Mouse (Mus musculus) hindbrain, embryonic 12.5 days (tissue): ENCODE data around the gene Gm5294. TPM values are rescaled to one million over a fixed set of nuclear protein-coding genes. Genes with fewer than 3 reads are reported as not detected.
A peak's percentile ranks its signal among the peaks of the same experiment; 100 is the strongest.

Source experiments
- ATAC-seq: fragments of 200-750 bp; cut with Nextera tagmentation; 2 replicates; pipeline ENCODE4 v1.8.0; 2017; ENCODE audit warnings: moderate TSS enrichment; ENCODE audit not compliant: low FRiP score
- H3K27ac ChIP-seq: fragments of 300-500 bp; sonication (generic); 2 replicates; pipeline ENCODE4 v1.5.1; 2016; ENCODE audit warnings: mild to moderate bottlenecking
- H3K27me3 ChIP-seq: fragments of 300-500 bp; sonication (generic); 2 replicates; pipeline ENCODE4 v1.6.1; 2016; ENCODE audit warnings: mild to moderate bottlenecking
- H3K36me3 ChIP-seq: fragments of 300-500 bp; sonication (generic); 2 replicates; pipeline ENCODE4 v1.6.1; 2016; ENCODE audit warnings: mild to moderate bottlenecking
- H3K4me1 ChIP-seq: fragments of 300-500 bp; sonication (generic); 2 replicates; pipeline ENCODE4 v1.6.1; 2016
- H3K4me2 ChIP-seq: fragments of 300-500 bp; sonication (generic); replicated peaks from 2 replicates; pipeline ENCODE4 v1.6.1; 2016; ENCODE audit warnings: mild to moderate bottlenecking
- H3K4me3 ChIP-seq: fragments of 300-500 bp; sonication (generic); 2 replicates; pipeline ENCODE4 v1.5.1; 2016; ENCODE audit warnings: mild to moderate bottlenecking
- H3K9ac ChIP-seq: fragments of 300-500 bp; sonication (generic); 2 replicates; pipeline ENCODE4 v1.6.1; 2016; ENCODE audit warnings: mild to moderate bottlenecking, moderate library complexity
- H3K9me3 ChIP-seq: fragments of 300-500 bp; sonication (generic); replicated peaks from 2 replicates; pipeline ENCODE4 v1.6.1; 2016; ENCODE audit warnings: mild to moderate bottlenecking
- WGBS: fragments of 180-500 bp; shearing (Covaris S2); methylation state at CpG from one replicate; pipeline ENCODE4 v1.1.7; 2016; 5-methylcytosine and 5-hydroxymethylcytosine counted together
- polyA plus RNA-seq: library from polyadenylated mRNA; unstranded; fragments of >200 nt; fragmentation: Nextera tagmentation; extraction: Ambion mirVana; gene quantifications from 2 replicates; pipeline ENCODE4 v1.2.1, GENCODE M21; 2016

The Gm5294 gene
- polyA plus RNA-seq, 1 experiment from 2014 or later: 0.46 TPM

DNA sequence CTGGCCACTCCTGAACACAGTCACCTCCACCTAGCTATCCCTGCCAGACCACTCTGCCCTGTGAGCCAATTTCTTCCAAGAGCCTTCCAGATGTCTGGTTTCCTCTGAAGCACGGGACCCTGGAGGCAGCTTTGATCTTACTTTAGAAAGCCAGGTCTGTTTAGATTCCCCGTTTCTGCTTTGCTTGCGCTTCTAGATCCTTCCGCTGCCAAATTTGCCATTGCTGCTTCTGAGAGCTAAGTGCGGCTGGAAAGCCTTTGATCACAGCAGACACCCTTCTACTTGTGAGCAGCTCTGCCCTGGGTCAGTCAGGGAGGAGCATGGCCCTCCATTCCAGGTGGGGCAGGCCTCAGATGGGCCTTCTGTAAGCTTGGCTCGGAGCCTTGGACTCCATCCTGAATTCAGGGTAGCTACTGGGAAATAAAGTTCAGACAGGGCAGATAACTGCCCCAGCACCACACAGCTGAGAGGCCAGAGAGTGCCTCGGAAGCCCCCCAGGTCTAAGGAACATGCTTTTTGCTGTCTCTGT is 18.2 kb upstream of the Gm5294 start:
- no peak overlapping the region for H3K4me2 ChIP-seq
- H3K9me3 ChIP-seq: no peaks in the 10 kb centered on the region
- H3K27me3 ChIP-seq: no peaks in the 10 kb centered on the region
- H3K4me3 ChIP-seq: no peak overlapping the region
- no peak for ATAC-seq
- peak overlapping the region; percentile 23; the same call in 1 of the 2 replicates for H3K27ac ChIP-seq
- no peaks in the 10 kb centered on the region for H3K4me1 ChIP-seq
- H3K9ac ChIP-seq: no peak overlapping the region
- WGBS: 65% methylated on average over 7 of the region's 7 CpGs
- peaks cover 47% of the 10 kb centered on the region for H3K36me3 ChIP-seq

DNA sequence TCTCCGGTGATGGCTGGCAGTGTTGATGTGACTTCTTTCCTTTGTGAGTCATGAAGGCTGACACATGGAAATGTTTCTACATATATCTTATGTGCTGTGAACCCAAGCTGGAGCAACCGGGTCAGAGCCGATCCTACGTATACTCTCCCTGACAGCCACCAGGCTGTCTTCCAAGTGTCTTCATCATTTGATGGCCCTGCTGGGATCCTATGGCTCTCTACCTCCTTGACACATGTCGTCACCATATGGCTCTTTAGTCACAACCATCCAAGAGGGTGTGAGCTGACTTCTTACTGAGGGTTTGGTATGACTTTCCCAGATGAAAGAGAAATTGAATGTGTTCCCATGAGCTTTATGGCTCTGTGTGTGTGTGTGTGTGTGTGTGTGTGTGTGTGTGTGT is 15.6 kb upstream of the Gm5294 start:
- WGBS: 87% methylated on average over 5 of the region's 5 CpGs
- Histone ChIP-seq H3K4me2 (no peak overlapping the region), H3K9me3 (no peaks in the 10 kb centered on the region), H3K36me3 (peaks cover 60% of the 10 kb centered on the region), H3K4me1 (no peaks in the 10 kb centered on the region), H3K4me3 (no peak overlapping the region), H3K27me3 (no peaks in the 10 kb centered on the region), H3K27ac (no peak overlapping the region), H3K9ac (no peak overlapping the region)
- no peak for ATAC-seq

DNA sequence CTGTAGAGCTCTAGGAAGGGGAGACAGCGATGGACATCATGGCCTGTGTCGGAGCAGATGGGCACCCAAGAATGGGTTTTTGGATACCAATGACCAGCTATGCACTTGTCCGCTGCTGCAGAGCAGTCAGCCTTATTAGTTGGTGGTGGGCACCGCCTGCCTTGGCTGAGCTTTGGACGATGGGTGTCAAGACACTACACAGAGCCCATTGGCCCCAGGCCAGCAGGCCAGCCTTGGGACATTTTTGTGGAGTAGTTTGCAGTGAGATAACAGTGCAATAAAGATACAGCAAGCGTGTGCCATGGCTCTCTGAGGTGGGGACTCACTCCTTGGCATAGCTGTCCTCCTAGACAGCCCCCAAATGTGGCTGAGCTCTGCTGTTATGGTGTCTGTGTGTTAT is 10.1 kb upstream of the Gm5294 start:
- Histone ChIP-seq H3K9ac (no peak overlapping the region), H3K4me3 (no peak overlapping the region), H3K9me3 (no peaks in the 10 kb centered on the region), H3K27ac (no peak overlapping the region), H3K4me1 (no peaks in the 10 kb centered on the region), H3K36me3 (peaks cover 55% of the 10 kb centered on the region), H3K27me3 (no peaks in the 10 kb centered on the region), H3K4me2 (no peak overlapping the region)
- 95% methylated on average over 6 of the region's 6 CpGs for WGBS
- ATAC-seq: no peak

DNA sequence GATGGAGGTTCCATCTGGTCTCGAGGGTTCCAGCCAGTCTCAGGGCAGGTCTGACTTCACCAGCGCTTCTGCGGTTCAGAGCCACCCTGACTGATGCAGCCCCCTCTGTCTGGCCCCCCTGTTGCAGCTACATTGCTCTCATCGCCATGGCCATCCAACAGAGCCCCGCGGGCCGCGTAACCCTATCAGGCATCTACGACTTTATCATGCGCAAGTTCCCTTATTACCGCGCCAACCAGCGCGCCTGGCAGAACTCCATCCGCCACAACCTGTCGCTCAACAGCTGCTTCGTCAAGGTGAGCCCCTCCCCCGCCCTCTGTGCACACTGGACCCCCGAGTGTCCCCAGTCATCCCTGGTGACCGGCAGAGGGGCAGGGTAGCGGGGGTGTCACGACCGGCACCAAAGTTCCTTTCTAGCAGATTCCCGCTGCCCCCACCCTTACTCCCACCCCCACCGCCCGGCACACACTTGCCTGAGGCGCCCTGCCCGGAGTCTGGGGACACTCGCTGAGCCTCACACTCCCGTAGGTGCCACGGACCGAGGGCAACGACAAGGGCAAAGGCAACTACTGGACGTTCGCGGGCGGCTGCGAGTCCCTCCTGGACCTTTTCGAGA is 945 bp downstream of the Gm5294 start:
- ATAC-seq: no peak
- H3K4me3 ChIP-seq: peak overlapping the region; percentile 30
- H3K4me1 ChIP-seq: peaks cover 19% of the 10 kb centered on the region
- peaks cover 5% of the 10 kb centered on the region; the same call in 1 of the 2 replicates for H3K9me3 ChIP-seq
- peaks cover 63% of the 10 kb centered on the region for H3K27me3 ChIP-seq
- peak overlapping the region; percentile 32; the same call in 1 of the 2 replicates for H3K9ac ChIP-seq
- H3K36me3 ChIP-seq: no peaks in the 10 kb centered on the region
- no peak overlapping the region for H3K27ac ChIP-seq
- WGBS: 3% methylated on average over 39 of the region's 39 CpGs
- H3K4me2 ChIP-seq: peak overlapping the region; percentile 47

DNA sequence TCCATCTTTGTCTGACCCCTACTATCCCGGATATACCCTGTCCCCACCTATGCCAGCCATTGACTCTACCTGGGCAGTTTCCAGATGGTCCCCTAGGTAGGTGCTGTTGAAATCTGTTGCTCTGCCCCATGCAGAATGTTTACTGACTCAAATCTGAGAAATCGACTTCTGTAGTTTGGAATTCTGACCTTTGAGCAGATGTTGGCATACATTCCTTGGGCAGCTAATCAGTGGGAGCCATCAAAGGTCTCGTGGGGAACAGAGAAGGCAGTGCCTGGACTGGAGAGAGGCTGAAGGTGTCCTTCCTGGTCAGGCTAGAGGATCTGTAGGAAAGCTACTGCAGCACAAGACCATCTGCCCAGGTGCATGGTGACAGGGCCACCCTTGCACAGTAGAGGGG is 5.2 kb downstream of the Gm5294 start:
- ATAC-seq: no peak
- WGBS: 76% methylated on average over 3 of the region's 3 CpGs

DNA sequence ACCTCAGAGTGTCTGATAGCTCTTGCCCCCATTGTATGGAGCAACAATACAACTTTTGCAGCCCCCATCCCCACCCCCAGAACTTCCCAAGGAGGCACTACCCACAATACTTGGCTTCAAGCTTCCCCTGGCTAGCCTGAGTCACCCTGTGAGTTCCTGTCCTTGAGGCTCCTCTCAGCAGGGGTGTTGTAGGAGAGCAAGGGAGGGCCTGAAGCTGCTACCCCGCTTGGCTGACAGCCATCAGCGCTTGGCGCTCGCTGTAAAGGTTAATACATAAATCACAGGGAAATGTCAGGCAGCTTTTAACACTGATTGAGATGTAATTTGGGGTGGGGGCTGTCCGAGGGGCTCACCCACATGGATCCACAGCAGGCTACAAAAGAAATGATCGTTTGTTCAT is 13.5 kb downstream of the Gm5294 start:
- H3K4me3 ChIP-seq: no peak overlapping the region
- H3K27ac ChIP-seq: no peak overlapping the region
- H3K27me3 ChIP-seq: no peaks in the 10 kb centered on the region
- H3K36me3 ChIP-seq: no peaks in the 10 kb centered on the region
- H3K9ac ChIP-seq: no peak overlapping the region
- 38% methylated on average over 6 of the region's 6 CpGs for WGBS
- no peaks in the 10 kb centered on the region for H3K4me1 ChIP-seq
- no peak for ATAC-seq
- no peaks in the 10 kb centered on the region for H3K9me3 ChIP-seq
- H3K4me2 ChIP-seq: no peak overlapping the region

More for the DNA sequence above, 5.2 kb downstream of the Gm5294 start:
- no peak overlapping the region for H3K4me2 ChIP-seq
- no peak overlapping the region for H3K9ac ChIP-seq
- H3K4me1 ChIP-seq: peaks cover 15% of the 10 kb centered on the region
- H3K27me3 ChIP-seq: peaks cover 43% of the 10 kb centered on the region
- no peaks in the 10 kb centered on the region for H3K36me3 ChIP-seq
- no peak overlapping the region for H3K4me3 ChIP-seq
- no peak overlapping the region for H3K27ac ChIP-seq
- no peaks in the 10 kb centered on the region for H3K9me3 ChIP-seq

DNA sequence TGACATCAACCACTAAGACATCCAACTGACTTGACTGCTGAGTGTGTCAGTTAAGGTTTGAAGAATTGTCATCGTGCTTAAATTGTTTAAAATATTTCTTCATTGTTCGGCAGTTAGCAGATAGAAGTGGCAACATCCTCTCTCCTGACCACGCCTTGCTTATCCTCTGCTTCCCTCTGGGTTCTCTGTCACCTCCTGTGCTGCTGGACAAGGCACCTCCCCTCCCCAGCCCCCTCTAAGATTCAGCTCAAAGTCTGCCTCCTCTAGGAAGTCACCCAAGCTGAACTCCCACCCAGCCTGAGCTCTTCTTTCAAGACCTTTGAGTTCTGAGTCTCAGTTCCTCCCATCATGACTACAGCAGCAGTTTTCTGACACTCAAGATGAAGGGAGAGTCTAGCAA is 15.0 kb downstream of the Gm5294 start:
- 77% methylated on average over 3 of the region's 3 CpGs for WGBS

DNA sequence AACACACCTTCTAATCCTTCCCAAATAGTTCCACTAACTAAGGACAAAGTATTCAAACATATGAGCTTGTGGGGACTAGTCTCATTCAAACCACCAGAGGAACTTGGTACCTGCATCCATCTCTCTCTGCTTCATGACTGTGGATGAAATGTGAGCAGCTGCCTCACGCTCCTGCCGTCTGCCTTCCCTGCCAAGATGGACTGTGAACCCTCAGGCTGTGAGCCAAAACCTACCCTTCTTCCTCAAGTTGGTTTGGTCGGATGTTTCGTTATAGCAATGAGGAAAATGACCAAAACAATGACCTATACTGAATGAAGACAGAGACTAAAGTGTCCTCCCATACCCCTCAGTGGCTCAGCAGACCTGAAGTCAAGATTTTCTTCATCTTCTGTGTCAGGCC is 21.1 kb downstream of the Gm5294 start:
- WGBS: 94% methylated on average over 4 of the region's 4 CpGs
- no peaks in the 10 kb centered on the region for H3K9me3 ChIP-seq
- H3K36me3 ChIP-seq: no peaks in the 10 kb centered on the region
- no peak overlapping the region for H3K4me2 ChIP-seq
- no peak overlapping the region for H3K4me3 ChIP-seq
- H3K27ac ChIP-seq: no peak overlapping the region
- no peaks in the 10 kb centered on the region for H3K27me3 ChIP-seq
- ATAC-seq: no peak
- H3K4me1 ChIP-seq: no peaks in the 10 kb centered on the region
- no peak overlapping the region for H3K9ac ChIP-seq

More for the DNA sequence above, 15.0 kb downstream of the Gm5294 start:
- Histone ChIP-seq H3K27ac (no peak overlapping the region), H3K36me3 (no peaks in the 10 kb centered on the region), H3K4me3 (no peak overlapping the region), H3K4me2 (no peak overlapping the region), H3K9ac (no peak overlapping the region), H3K4me1 (no peaks in the 10 kb centered on the region), H3K27me3 (no peaks in the 10 kb centered on the region), H3K9me3 (no peaks in the 10 kb centered on the region)
- no peak for ATAC-seq

DNA sequence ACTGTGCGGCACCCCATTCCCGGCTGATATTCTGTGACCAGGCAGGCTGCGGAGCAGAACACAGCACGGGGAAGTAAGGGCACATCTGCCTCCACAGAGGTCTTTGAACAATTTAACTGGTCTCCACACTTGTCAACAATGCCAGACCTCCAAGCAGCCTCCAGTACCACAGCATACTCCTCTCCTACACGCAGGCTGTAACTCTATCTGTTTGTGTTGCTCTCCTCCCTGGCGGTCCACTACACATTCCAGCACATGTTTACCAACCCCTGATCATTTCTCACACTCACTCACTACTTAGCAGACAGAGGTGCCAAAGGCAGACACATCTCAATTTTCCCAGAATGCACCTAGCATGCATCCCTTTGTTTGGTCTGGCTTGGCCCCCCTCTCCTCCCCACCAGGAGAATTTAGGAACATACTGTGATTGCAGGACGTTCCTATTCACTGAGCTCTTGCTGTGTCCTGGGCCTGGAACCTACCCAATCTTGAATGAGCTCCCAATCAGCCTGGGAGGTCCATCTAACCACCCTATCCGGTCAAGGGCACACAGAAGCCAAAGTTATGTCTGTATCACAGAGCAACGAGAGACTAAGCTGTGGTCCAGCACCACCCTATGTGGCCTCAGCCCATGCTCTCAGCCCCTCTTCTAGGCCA is 23.4 kb downstream of the Gm5294 start:
- peaks cover 4% of the 10 kb centered on the region; the same call in 1 of the 2 replicates for H3K4me1 ChIP-seq
- H3K9me3 ChIP-seq: no peaks in the 10 kb centered on the region
- no peak overlapping the region for H3K9ac ChIP-seq
- no peak overlapping the region for H3K27ac ChIP-seq
- no peak overlapping the region for H3K4me2 ChIP-seq
- no peak overlapping the region for H3K4me3 ChIP-seq
- ATAC-seq: no peak
- WGBS: 64% methylated on average over 9 of the region's 9 CpGs
- 0 out of 2 replicates have a peak, but pooled peaks cover 7% of the 10 kb centered on the region for H3K27me3 ChIP-seq
- no peaks in the 10 kb centered on the region for H3K36me3 ChIP-seq

DNA sequence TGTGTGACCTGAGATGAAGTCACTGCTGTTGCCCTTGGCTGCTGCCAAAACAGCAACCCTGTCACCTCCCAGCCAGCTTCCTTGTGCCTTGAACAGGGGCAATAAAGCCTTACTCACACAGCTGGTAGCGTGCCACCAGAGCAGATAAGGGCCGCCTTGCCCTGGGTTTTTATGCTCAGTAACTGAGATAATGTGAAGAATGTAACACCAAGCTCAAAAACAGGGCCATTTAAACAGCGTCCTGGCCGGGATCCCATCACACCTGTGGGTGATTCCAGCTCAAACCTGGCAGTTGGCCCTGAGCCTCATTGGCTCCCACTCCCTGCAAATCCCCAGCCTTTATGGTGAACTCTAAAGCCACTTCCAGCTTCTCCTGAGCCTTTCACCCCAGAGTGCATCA is 26.6 kb downstream of the Gm5294 start:
- H3K27ac ChIP-seq: no peak overlapping the region
- WGBS: 74% methylated on average over 4 of the region's 4 CpGs
- peaks cover 4% of the 10 kb centered on the region; the same call in 1 of the 2 replicates for H3K4me1 ChIP-seq
- no peak overlapping the region for H3K4me3 ChIP-seq
- no peak overlapping the region for H3K9ac ChIP-seq
- 0 out of 2 replicates have a peak, but pooled peaks cover 7% of the 10 kb centered on the region for H3K27me3 ChIP-seq
- no peaks in the 10 kb centered on the region for H3K36me3 ChIP-seq
- no peaks in the 10 kb centered on the region for H3K9me3 ChIP-seq
- H3K4me2 ChIP-seq: no peak overlapping the region
- ATAC-seq: no peak

DNA sequence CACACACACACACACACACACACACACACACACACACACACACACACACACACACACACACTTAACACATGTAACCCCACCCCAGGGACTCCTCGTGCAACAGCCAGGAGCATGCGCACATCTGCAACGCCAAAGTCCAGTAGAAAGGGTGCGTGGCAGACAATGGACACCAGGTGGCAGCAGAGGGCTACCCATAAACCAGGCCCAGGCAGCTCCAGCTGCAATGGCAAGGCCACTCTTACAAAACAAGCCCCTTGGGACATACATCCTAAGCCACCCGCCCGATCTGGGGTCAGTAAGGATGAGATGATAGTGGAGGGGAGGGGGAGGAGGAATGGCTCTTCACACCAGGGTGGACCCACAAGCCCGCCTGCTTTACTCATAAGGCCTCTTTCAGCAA is 28.2 kb downstream of the Gm5294 start:
- Histone ChIP-seq H3K4me2 (peak overlapping the region; percentile 29), H3K9ac (peak overlapping the region; percentile 9; the same call in 1 of the 2 replicates), H3K4me3 (no peak overlapping the region), H3K9me3 (no peaks in the 10 kb centered on the region), H3K27me3 (0 out of 2 replicates have a peak, but pooled peaks cover 7% of the 10 kb centered on the region), H3K36me3 (no peaks in the 10 kb centered on the region), H3K27ac (no peak overlapping the region), H3K4me1 (peaks cover 4% of the 10 kb centered on the region; the same call in 1 of the 2 replicates)
- ATAC-seq: peak; percentile 78
- WGBS: 6% methylated on average over 7 of the region's 7 CpGs

DNA sequence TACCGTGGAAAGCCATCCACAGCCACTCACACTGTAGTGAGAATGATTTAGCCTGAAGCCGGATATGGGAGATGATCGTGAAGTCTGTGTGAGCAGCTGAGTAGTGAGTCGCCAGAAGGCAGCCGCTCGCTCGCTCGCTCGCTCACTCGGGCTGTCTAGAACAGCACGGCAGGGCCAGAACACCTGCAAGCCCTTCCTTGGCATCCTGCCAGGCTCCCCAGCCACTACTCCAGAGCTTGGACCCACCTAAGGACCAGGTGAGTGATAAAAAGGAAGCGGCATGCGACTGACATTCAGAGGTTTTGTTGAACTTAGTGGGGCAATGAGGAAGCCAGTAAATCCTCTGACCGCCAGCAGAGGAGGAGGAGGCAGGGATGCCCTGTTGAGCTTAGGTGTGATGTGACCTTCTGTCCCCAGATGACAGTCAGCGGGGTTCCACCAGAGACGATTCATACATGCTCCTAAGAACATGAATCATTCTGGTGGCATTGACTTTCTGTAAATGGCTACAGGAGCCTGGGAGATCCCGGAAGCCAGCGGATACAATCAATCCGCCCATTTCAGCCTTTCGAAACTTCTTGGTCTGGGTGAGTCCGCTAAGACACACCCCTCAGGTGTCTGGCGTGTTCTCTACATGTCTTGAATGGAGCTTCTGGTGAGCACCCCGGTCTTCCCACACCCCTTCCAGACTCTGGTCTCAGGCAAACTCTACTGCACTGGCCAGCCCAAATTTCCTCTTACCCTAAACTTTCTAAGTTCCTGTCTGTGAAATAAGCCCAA is 30.0 kb downstream of the Gm5294 start:
- H3K27me3 ChIP-seq: 0 out of 2 replicates have a peak, but pooled peaks cover 7% of the 10 kb centered on the region
- no peaks in the 10 kb centered on the region for H3K36me3 ChIP-seq
- no peak overlapping the region for H3K9ac ChIP-seq
- H3K4me1 ChIP-seq: peaks cover 4% of the 10 kb centered on the region; the same call in 1 of the 2 replicates
- no peak overlapping the region for H3K4me2 ChIP-seq
- no peak overlapping the region for H3K4me3 ChIP-seq
- WGBS: 78% methylated on average over 23 of the region's 23 CpGs
- no peak overlapping the region for H3K27ac ChIP-seq
- no peak for ATAC-seq
- H3K9me3 ChIP-seq: no peaks in the 10 kb centered on the region
